Mouse (Mus musculus): ENCODE data around the gene Dab1.

GRCm38 (mm10) chr4:104153637-104154036 is 534.5 kb downstream of the Dab1 start:
- no peak for TF ChIP-seq POLR2A (IDR thresholded peaks at IDR 0.05; ENCODE audit: control insufficient read depth, low read depth, low read length)
- no peak for TF ChIP-seq CTCF (IDR thresholded peaks at IDR 0.05; ENCODE audit: control insufficient read depth, insufficient read depth, insufficient replicate concordance, low read depth, low read length)
